Mouse (Mus musculus): ENCODE measurements around the gene C9. TPM values are rescaled to one million over a fixed set of nuclear protein-coding genes. Genes with fewer than 3 reads are reported as not detected.

C9 gene
- polyA plus RNA-seq, 1 experiment from 2014 or later = not detected

GRCm38 (mm10) chr15:6411334-6411733, 33.8 kb upstream of the C9 start:
- Histone ChIP-seq H3K36me3 (ENCODE audit: control insufficient read depth, insufficient read depth, low read length) (no peaks in the 10 kb centered on the region), H3K4me3 (ENCODE audit: low read depth, low read length) (no peak overlapping the region), H3K27ac (ENCODE audit: low read length) (no peak overlapping the region), H3K9me3 (replicated peaks; ENCODE audit: control insufficient read depth, low read length, poor library complexity, severe bottlenecking) (no peaks in the 10 kb centered on the region), H3K4me1 (ENCODE audit: control insufficient read depth, insufficient read depth, low read length) (no peaks in the 10 kb centered on the region), H3K9ac (ENCODE audit: low read depth, low read length) (no peak overlapping the region), H3K4me2 (ENCODE audit: low read length) (no peak overlapping the region), H3K27me3 (ENCODE audit: control insufficient read depth, insufficient read depth, low read depth, low read length) (no peaks in the 10 kb centered on the region)
- no peak for ATAC-seq
- WGBS = 93% methylated on average over 6 of the region's 6 CpGs

GRCm38 (mm10) chr15:6415317-6415716, 29.8 kb upstream of the C9 start:
- no peak for ATAC-seq
- 91% methylated on average over 5 of the region's 5 CpGs for whole genome bisulfite sequencing
- no peak overlapping the region for H3K9ac ChIP-seq (ENCODE audit: low read depth, low read length)
- no peaks in the 10 kb centered on the region for H3K9me3 ChIP-seq (replicated peaks; ENCODE audit: control insufficient read depth, low read length, poor library complexity, severe bottlenecking)
- no peaks in the 10 kb centered on the region for H3K36me3 ChIP-seq (ENCODE audit: control insufficient read depth, insufficient read depth, low read length)
- no peak overlapping the region for H3K4me3 ChIP-seq (ENCODE audit: low read depth, low read length)
- no peaks in the 10 kb centered on the region for H3K27me3 ChIP-seq (ENCODE audit: control insufficient read depth, insufficient read depth, low read depth, low read length)
- no peak overlapping the region for H3K27ac ChIP-seq (ENCODE audit: low read length)
- H3K4me1 ChIP-seq (ENCODE audit: control insufficient read depth, insufficient read depth, low read length) = no peaks in the 10 kb centered on the region
- H3K4me2 ChIP-seq (ENCODE audit: low read length) = no peak overlapping the region

GRCm38 (mm10) chr15:6431777-6432176, 13.3 kb upstream of the C9 start:
- WGBS = 33% methylated on average over 7 of the region's 7 CpGs
- Histone ChIP-seq H3K27me3 (ENCODE audit: control insufficient read depth, insufficient read depth, low read depth, low read length) (no peaks in the 10 kb centered on the region), H3K4me1 (ENCODE audit: control insufficient read depth, insufficient read depth, low read length) (no peaks in the 10 kb centered on the region), H3K27ac (ENCODE audit: low read length) (no peak overlapping the region), H3K4me2 (ENCODE audit: low read length) (no peak overlapping the region), H3K36me3 (ENCODE audit: control insufficient read depth, insufficient read depth, low read length) (no peaks in the 10 kb centered on the region), H3K9ac (ENCODE audit: low read depth, low read length) (no peak overlapping the region), H3K4me3 (ENCODE audit: low read depth, low read length) (no peak overlapping the region), H3K9me3 (replicated peaks; ENCODE audit: control insufficient read depth, low read length, poor library complexity, severe bottlenecking) (no peaks in the 10 kb centered on the region)
- peak; percentile 75 for ATAC-seq

GRCm38 (mm10) chr15:6432411-6432810, 12.7 kb upstream of the C9 start:
- Histone ChIP-seq H3K27ac (ENCODE audit: low read length) (no peak overlapping the region), H3K4me1 (ENCODE audit: control insufficient read depth, insufficient read depth, low read length) (no peaks in the 10 kb centered on the region), H3K9ac (ENCODE audit: low read depth, low read length) (no peak overlapping the region), H3K9me3 (replicated peaks; ENCODE audit: control insufficient read depth, low read length, poor library complexity, severe bottlenecking) (no peaks in the 10 kb centered on the region), H3K4me2 (ENCODE audit: low read length) (no peak overlapping the region), H3K4me3 (ENCODE audit: low read depth, low read length) (no peak overlapping the region), H3K36me3 (ENCODE audit: control insufficient read depth, insufficient read depth, low read length) (no peaks in the 10 kb centered on the region), H3K27me3 (ENCODE audit: control insufficient read depth, insufficient read depth, low read depth, low read length) (no peaks in the 10 kb centered on the region)
- 78% methylated on average over 7 of the region's 7 CpGs for whole genome bisulfite sequencing
- ATAC-seq = peak; percentile 88

- Histone ChIP-seq H3K9ac (ENCODE audit: low read depth, low read length) (no peak overlapping the region), H3K27me3 (ENCODE audit: control insufficient read depth, insufficient read depth, low read depth, low read length) (no peaks in the 10 kb centered on the region), H3K9me3 (replicated peaks; ENCODE audit: control insufficient read depth, low read length, poor library complexity, severe bottlenecking) (no peaks in the 10 kb centered on the region), H3K4me2 (ENCODE audit: low read length) (no peak overlapping the region), H3K4me3 (ENCODE audit: low read depth, low read length) (no peak overlapping the region), H3K4me1 (ENCODE audit: control insufficient read depth, insufficient read depth, low read length) (no peaks in the 10 kb centered on the region), H3K36me3 (ENCODE audit: control insufficient read depth, insufficient read depth, low read length) (no peaks in the 10 kb centered on the region), H3K27ac (ENCODE audit: low read length) (no peak overlapping the region)
- no peak for ATAC-seq
- WGBS = 90% methylated on average over 7 of the region's 7 CpGs
Measured at GRCm38 (mm10) chr15:6435281-6435680, 9.8 kb upstream of the C9 start.

GRCm38 (mm10) chr15:6435773-6436172, 9.4 kb upstream of the C9 start:
- Histone ChIP-seq H3K4me2 (ENCODE audit: low read length) (no peak overlapping the region), H3K36me3 (ENCODE audit: control insufficient read depth, insufficient read depth, low read length) (no peaks in the 10 kb centered on the region), H3K27me3 (ENCODE audit: control insufficient read depth, insufficient read depth, low read depth, low read length) (no peaks in the 10 kb centered on the region), H3K4me3 (ENCODE audit: low read depth, low read length) (no peak overlapping the region), H3K27ac (ENCODE audit: low read length) (no peak overlapping the region), H3K9me3 (replicated peaks; ENCODE audit: control insufficient read depth, low read length, poor library complexity, severe bottlenecking) (no peaks in the 10 kb centered on the region), H3K9ac (ENCODE audit: low read depth, low read length) (no peak overlapping the region), H3K4me1 (ENCODE audit: control insufficient read depth, insufficient read depth, low read length) (no peaks in the 10 kb centered on the region)
- ATAC-seq = no peak
- 67% methylated on average over 2 of the region's 2 CpGs for WGBS

GRCm38 (mm10) chr15:6438685-6439084, 6.4 kb upstream of the C9 start:
- Histone ChIP-seq H3K4me3 (ENCODE audit: low read depth, low read length) (no peak overlapping the region), H3K27ac (ENCODE audit: low read length) (no peak overlapping the region), H3K9ac (ENCODE audit: low read depth, low read length) (no peak overlapping the region), H3K4me2 (ENCODE audit: low read length) (no peak overlapping the region), H3K4me1 (ENCODE audit: control insufficient read depth, insufficient read depth, low read length) (no peaks in the 10 kb centered on the region), H3K9me3 (replicated peaks; ENCODE audit: control insufficient read depth, low read length, poor library complexity, severe bottlenecking) (no peaks in the 10 kb centered on the region), H3K36me3 (ENCODE audit: control insufficient read depth, insufficient read depth, low read length) (no peaks in the 10 kb centered on the region), H3K27me3 (ENCODE audit: control insufficient read depth, insufficient read depth, low read depth, low read length) (no peaks in the 10 kb centered on the region)
- ATAC-seq = no peak
- 95% methylated on average over 3 of the region's 3 CpGs for WGBS

GRCm38 (mm10) chr15:6444452-6444851, 675 bp upstream of the C9 start:
- Histone ChIP-seq H3K4me3 (ENCODE audit: low read depth, low read length) (no peak overlapping the region), H3K27me3 (ENCODE audit: control insufficient read depth, insufficient read depth, low read depth, low read length) (no peaks in the 10 kb centered on the region), H3K9ac (ENCODE audit: low read depth, low read length) (no peak overlapping the region), H3K4me2 (ENCODE audit: low read length) (no peak overlapping the region), H3K27ac (ENCODE audit: low read length) (no peak overlapping the region), H3K9me3 (replicated peaks; ENCODE audit: control insufficient read depth, low read length, poor library complexity, severe bottlenecking) (no peaks in the 10 kb centered on the region), H3K4me1 (ENCODE audit: control insufficient read depth, insufficient read depth, low read length) (peaks cover 3% of the 10 kb centered on the region; the same call in 1 of the 2 replicates), H3K36me3 (ENCODE audit: control insufficient read depth, insufficient read depth, low read length) (no peaks in the 10 kb centered on the region)
- no peak for ATAC-seq
- WGBS = 91% methylated on average over 2 of the region's 2 CpGs

GRCm38 (mm10) chr15:6446181-6446580, 1.1 kb downstream of the C9 start:
- ATAC-seq = no peak
- WGBS = 86% methylated on average over 1 of the region's 1 CpGs

More at GRCm38 (mm10) chr15:6446181-6446580, 1.1 kb downstream of the C9 start:
- H3K27ac ChIP-seq (ENCODE audit: low read length) = no peak overlapping the region
- no peaks in the 10 kb centered on the region for H3K27me3 ChIP-seq (ENCODE audit: control insufficient read depth, insufficient read depth, low read depth, low read length)
- peaks cover 3% of the 10 kb centered on the region; the same call in 1 of the 2 replicates for H3K4me1 ChIP-seq (ENCODE audit: control insufficient read depth, insufficient read depth, low read length)
- no peak overlapping the region for H3K9ac ChIP-seq (ENCODE audit: low read depth, low read length)
- H3K4me2 ChIP-seq (ENCODE audit: low read length) = no peak overlapping the region
- no peaks in the 10 kb centered on the region for H3K9me3 ChIP-seq (replicated peaks; ENCODE audit: control insufficient read depth, low read length, poor library complexity, severe bottlenecking)
- H3K4me3 ChIP-seq (ENCODE audit: low read depth, low read length) = no peak overlapping the region
- no peaks in the 10 kb centered on the region for H3K36me3 ChIP-seq (ENCODE audit: control insufficient read depth, insufficient read depth, low read length)
